Mouse (Mus musculus) small intestine, adult 2 months (tissue): ENCODE data around the gene Marveld1.

Experiments used
- CTCF ChIP-seq: fragments of 200-500 bp; IDR thresholded peaks from 2 replicates; pipeline ENCODE4 v1.5.1; 2012; ENCODE audit warnings: low read depth, mild to moderate bottlenecking, control low read depth, inconsistent platforms, low read length, moderate library complexity, mixed read lengths; ENCODE audit not compliant: insufficient replicate concordance, insufficient read length; ENCODE audit errors: extremely low read depth
- POLR2A ChIP-seq: fragments of 200-500 bp; IDR thresholded peaks from 2 replicates; pipeline ENCODE4 v1.6.1; 2012; ENCODE audit warnings: low read depth, mild to moderate bottlenecking, control low read depth, inconsistent platforms, low read length, moderate library complexity

- TF ChIP-seq CTCF (no peak), POLR2A (no peak)
These were observed 11.1 kb upstream of the Marveld1 start for GRCm38 (mm10) chr19:42136126-42136525.
